Mouse (Mus musculus) natural killer cell, adult 2 months (primary cell): ENCODE results near the gene Stard13.

Experiments
- DNase-seq, 2 experiments: peaks; one replicate each; pipeline ENCODE4 v3.0.0; 2022; ENCODE audit warnings: low spot score in 2 of 2

Stard13 gene

DNA sequence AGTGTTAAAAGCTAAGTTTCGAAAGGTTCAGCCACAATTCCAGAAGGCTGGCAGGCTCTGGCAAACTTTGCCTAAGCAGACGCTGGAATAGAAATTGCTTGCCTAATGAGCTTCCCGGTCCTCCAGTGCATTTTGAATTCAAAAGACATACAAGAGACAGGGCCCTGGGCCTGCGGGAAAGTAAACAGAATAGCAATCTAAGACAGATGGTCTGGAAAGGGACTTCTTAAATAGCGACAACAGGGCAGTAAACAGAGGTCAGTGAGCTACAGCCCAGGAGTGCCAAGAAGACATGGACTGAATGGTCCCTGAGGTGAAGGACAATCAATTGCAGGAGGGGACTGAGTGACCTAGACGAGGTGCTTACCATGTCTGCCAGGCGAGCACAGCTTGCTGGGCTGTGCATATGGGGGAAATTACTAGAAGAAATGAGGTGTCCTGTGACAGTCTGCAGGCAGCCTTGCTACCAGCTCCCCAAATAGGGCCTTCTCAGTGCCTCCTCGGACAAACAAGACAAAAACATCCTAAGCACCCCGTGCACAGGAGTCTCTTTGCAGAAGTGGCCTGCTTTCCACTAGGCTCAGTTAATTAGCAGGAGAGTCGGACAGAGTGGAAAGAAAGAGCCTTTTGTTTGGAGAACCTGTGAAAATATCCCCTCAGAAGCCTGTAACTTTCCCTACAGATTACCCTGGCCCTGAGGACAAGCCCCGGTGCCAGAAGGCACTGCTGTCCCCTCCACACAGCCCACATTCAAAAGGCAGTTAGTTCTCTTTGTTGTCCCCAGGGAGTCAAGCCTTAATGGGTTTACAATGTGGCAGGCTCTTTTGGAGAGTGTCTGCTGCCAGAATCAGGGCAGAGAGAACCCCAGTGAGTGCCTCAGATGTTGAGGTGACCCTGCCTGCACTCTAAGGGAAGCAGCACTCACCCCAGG is 90.7 kb downstream of the Stard13 start:
- DNase-seq, result no peak

DNA sequence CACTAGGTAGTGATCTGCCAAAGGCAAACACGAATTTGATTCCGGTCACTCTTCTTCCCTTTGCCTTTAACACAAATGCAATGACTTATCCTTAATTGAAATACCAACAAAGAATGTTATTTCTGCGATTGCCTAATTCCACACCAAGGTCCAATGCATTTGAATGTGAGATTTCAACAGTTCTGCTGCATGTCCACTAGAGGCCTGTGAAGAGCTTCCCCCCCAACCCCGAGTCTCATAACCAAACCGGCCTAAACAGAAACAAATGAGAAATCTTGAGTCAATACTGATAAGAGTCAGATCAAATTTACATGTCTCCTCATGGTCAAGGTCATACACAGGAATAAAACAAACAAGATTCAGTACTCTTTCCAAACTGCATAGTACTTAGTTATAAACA is 91.4 kb downstream of the Stard13 start:
- no peak for DNase-seq

DNA sequence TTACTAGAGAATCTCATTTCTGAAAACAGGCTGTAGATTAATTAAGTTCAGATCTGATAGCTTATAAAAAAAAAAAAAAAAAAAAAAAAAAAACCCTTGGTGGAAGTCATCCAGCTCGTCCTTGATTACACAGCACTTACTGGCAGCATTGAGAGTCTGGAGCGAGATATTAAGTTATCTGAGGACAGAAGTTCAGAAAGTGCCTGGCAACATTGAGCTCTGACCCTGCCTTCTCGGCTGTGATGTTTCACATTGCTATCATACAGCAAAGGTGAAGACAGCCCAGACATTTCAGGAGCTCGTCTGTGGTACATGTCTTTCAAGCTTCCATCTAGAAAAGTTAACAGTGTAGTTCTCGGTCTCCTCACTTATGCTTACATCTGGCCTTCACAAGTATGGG is 95.7 kb downstream of the Stard13 start:
- DNase-seq, result no peak

DNA sequence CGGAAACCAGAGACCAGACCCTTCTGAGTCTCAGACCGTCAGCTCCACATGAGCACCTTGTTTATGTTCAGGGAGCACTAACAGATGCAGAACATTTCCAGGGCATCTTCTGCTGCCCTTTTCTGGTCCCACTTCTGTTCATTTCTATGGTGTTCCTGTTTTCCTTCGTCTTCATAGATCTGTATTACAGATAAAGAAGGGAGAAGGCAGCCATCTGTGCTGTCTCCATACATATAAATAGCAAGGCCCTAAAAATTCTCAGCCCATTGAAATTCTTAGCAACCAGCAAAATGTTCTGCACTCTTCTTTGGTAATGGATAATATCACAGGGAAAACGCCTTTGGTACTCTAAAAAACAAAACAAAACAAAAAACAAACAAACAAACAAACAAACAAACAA is 96.3 kb downstream of the Stard13 start:
- no peak for DNase-seq

DNA sequence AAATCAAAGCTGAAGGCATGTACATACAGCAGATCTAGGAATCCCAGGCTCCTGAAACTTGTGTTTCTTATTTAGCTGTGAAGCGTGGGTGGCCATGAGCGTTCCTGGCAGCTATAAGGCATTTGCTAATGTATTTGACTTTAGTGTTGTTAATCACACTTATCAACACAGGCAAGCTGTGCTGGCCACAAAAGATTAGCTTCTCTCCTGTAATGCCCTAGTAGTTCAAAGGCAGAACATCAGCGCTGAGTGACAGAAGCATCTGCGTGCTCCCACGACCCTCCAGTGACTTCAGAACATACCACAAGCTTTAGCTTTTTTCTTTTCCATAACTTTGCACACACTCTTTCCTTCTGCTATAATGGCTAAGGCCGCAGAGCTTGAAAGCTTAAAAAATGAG is 97.7 kb downstream of the Stard13 start:
- DNase-seq, result no peak

DNA sequence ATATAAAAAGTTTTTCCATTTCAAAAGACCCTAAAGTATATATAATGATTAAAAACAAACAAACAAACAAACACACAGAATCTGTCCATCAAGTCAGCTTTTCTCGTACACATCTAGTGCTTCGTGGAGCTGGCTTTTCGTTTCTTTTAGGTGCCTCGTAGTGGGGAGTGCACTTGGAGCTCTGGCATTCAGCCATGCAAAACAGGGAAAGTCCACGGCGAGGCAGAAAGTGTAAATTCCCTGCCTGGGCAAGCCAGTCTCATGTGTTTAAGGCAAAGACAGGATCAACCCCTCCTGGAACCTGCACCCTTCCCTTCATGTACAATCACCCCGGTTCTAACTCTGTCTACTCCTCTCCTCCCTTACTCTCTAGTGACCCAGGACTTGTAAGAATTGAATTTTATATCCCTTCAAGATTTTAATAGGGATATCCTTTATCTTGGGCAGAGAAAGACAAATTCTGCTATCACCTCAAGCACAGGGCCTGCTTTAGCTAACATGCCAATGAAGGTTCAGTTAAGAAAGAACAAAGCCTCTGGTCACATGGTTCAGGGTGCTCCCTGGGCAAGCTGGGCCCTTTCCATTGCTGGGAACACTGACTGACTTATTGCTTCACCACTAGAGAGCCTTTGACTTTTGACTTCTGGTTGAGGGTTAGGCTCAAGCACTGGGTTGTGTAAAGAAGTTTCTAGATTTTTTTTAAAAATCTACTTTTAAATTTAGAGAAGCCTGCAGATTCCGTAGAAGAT is 98.4 kb downstream of the Stard13 start:
- DNase-seq, result no peak

DNA sequence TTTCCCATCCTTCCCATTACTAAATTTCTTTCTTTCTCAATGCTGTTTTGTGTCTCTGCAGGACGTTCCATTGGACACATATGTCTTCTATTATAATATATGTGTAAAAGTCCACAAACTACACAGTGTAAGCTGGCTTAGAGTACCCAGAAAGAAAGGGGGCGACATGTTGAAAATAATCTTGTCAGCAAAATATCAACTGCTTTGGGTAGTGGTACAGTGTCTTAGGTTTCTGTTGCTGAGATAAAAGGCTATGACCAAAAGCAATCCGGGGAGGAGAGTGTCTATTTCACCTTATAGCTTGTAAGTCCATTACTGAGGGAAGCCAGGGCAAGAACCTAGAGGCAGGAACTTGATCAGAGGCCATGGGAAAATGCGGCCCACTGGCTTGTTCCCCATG is 99.4 kb downstream of the Stard13 start:
- no peak for DNase-seq

DNA sequence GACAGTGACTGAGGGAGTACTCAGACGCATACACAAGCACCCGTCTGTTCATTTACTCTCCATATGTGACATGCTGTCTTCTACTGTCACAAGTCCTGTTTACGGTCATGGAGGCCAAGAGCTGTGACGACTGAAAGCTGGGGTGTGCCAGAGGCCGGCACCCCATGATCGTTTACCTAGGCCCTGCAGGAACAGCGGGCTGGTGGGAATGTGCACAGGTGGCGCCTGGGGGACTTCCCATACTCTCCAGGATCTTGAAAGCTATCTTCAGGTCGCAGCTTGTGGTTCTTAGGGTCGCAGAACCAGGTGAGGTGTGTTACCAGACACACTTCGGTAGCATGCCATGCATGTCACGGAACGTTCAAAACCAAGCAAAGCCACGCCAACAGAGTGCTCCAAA is 99.9 kb downstream of the Stard13 start:
- DNase-seq, result no peak

DNA sequence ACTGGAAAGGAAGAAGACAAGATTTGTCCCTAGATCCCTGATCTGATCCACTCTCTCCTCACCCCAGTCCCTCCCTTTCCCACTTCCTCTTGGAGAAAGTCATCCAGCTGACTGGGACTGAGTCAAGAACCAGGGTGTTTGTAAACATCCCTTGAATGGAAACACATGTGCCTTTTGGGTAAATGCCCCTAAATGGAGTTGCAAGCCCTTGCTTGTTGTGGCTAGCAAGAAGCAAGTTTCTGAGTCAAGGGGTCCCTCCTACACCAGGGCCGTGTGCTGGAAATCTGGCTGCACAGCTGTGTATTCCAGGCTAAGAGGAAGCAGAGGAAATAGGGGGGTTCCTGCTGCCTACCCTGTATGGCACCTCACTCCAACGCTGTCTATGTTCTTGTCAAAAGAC is 103.9 kb downstream of the Stard13 start:
- no peak for DNase-seq

DNA sequence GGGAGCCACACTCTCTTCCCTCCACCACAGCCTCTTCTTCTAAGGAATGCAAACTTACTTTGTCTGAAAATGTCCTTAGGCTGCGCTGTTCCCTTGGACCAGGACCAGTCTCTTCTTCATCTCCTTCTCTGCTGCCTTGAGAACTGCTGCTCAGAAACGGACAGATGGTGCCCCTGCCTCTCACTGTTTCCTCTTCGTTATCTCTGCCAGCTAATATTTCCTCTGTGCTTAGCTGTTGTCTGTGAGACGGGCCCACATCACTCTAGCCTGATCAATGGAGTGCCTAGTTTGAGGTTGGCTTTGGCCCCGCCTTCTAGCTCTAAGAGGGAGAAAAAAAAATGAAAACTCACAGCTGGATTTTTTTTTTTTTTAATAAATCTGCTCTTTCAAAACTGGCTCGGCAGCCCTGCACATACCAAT is 106.3 kb downstream of the Stard13 start:
- DNase-seq, result no peak

DNA sequence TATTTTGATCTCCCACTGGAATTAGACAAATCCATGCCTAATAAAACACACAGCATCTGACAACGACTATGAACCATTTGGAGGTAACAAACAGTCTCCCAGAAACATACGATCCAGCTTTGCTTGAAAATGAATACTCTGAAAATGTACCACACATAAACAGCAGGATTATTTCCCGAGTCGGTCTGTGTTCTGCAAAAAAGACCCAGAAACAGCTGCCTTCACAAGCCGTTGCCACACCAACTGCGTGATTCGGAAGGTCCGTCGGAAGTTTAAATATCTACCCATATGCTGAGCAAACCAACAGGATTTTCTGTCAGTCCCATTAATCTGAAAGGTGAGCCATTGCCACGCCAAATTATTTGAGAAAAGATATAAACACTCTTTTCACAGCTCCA is 107.0 kb downstream of the Stard13 start:
- DNase-seq, result no peak

DNA sequence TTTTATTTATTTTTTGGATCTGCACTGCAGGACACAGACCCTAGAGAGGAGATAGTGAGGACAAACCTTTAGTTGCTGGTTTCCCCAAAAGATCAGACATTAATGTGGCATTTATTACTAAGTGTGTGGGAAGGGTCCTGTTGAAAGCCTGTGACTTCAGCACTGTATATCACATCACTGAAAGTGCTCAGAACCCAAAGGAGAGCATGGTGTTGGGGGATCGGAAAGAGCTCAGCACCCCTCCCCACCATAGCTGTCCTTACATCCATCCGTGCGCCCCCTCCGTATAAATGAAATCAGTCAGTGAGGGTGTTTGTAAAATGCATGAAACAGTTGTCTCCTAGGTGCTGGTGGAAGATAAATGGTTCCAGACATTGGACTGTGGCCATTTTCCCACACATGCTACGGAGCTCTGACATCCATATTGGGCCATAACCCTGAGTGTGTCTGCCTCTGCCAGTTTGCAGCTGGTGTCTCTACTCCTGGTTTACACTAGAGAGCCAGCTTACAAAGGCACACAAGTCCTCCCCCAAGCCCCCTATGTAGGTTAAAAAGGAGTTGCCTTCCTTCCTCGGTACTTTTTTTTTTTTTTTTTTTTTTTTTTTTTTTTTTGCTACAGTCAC is 107.5 kb downstream of the Stard13 start:
- no peak for DNase-seq

DNA sequence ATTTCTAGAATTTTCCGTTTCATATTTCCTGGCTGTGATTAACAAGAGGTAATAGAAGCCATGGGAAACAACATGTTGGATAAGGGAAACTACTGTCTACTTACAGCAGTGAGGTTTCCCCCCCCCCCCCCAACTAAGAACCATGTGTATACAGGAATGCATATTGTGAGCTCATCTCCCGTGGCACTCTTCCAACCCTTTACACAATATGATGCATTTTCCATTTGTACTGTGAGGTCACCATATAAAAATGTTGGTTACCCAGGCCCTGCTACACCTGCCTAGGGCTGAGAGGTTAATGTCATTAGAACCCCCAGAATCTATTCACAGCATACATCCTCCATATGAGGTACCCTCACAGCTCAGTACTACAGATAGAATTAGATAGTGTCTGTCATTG is 115.8 kb downstream of the Stard13 start:
- DNase-seq, result no peak

DNA sequence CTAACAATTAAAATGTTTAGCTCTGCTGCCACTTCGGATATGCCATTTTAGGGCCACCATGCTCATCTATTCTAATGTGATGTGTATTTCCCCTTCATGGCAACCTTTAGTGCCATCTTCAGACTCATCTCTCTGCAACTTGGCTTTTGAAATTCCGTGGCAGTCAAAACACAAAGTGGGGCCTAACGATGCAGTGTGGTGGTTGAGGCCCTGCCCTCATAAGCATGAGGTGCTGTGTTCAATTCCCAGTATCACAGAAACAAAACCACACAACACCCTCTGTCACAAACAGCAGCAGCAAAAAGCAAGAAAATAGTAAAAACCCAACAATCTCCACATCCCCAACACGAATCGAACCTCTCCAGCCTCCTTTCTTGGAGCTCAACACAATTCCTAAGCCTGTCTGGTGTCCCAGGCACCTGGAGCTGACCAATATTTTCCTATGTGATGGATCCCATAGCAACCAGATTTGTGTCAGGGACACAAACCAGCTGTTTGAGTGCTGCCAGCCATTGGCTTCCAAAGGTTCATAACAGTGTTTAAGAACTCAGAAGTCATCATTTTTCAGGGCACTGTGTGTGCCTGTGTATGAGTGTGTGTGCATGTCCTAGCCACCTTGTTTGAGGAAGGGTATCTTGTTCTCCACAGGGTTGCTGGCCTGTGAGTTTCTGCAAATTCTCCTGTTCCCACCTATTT is 117.3 kb downstream of the Stard13 start:
- no peak for DNase-seq

DNA sequence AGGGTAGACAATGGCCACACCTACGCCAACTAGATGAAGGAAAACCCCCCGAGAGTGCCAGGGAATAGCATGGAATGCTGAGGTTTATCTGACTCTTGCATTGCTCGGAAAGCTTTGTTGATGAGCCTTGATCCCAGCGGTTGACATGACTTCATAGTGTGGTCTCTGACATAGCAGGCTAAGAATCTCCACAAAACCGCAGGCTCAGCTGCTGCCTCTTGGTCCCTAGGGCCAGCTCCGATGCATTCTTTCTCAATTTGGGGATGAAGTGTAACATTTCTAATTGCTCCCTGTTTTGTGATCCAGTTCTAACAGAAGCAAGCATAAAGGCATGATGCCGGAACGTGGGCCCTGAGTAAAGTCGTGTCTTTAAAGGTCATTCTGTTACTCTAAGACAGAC is 120.9 kb downstream of the Stard13 start:
- no peak for DNase-seq

DNA sequence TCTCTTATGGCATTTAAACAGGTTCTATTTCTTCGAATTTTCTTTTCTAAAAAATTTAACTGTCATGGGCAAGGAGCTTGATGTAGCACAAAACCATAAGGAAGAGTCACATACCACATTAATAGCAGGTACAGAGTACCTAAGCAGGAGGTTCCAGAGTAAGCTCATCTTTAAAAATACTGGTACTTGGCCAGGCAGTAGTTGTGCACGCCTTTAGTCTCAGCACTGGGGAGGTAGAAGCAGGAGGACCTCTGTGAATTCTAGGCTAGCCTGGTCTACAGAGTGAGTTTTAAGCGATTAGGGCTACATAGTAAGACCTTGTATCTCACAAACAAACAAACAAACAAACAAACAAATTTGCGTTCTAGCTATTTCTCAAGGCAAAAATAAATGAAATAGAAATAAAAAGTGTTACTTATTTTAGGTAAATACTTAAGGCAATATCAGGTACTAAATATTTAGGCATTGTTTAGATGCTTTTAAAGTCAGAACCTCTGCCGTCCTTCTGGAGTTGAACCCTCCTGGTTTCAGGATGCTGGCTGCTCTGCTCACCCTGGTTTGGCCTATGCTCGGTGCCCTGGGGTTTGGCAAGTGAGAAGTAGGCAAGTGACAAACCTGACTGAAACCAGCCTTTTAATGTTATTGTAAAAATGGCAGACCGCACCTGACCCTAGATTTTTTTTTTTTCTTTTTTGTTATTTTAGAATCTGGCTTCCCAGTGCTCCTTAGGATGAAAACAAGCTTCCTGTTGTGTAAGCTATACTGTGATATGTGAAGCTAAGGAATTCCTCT is 122.4 kb downstream of the Stard13 start:
- no peak for DNase-seq

DNA sequence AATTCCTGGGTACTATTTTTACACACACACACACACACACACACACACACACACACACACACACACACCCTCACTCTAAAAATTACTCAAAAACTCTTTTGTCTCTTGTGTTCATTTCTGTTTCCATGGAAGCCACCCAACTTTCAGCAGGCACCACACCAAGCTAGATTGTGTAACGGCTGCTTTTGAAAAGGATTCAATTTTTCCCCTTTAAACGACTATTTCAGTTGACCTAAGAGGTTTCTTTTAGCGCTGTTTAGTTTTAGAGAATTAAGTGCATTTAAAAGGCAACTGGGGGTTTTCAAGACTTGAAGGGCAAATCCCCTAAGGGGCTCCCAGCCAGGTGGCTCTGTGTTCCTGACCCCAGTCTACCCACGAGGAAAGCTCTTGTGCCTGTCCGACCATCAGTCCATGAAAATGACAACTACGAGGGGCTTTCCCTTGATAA is 123.2 kb downstream of the Stard13 start:
- no peak for DNase-seq

DNA sequence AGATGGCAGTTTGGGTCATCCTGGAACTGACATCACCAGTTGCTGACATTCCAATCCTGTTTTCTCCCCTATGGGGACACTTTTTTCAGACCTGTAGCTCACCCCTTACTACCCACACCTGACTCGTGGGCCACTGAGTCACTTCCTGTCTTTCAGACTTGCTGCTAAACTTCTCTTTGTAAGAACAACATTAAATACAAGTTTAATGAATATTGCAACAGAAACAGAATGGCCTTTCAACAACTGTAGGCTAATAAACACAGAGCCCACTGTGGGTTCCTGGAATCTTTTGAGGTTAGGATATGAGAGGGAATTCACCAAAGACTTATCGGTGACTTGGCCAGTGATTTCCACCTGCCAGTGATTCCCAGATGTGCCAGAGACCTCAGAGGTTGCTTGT is 123.8 kb downstream of the Stard13 start:
- DNase-seq, result no peak

DNA sequence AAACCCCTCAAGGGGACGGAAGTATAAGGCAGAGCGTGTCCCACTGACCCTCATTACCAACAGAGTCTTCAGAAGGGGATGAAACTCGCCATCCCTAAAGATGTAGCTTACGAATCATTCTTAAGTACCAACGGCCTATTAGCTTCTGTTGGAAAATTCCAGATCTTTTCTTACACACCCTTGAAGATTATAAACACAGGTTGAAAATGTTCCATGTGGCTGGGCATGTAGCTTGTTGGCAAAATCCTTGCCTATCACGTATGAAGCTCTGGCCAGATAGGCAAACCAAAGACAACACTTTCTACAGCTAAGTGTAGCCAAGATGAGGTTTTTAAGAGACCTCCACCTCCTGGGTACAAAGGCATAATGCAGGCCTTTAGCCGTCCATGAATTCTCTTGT is 124.7 kb downstream of the Stard13 start:
- DNase-seq, result no peak

DNA sequence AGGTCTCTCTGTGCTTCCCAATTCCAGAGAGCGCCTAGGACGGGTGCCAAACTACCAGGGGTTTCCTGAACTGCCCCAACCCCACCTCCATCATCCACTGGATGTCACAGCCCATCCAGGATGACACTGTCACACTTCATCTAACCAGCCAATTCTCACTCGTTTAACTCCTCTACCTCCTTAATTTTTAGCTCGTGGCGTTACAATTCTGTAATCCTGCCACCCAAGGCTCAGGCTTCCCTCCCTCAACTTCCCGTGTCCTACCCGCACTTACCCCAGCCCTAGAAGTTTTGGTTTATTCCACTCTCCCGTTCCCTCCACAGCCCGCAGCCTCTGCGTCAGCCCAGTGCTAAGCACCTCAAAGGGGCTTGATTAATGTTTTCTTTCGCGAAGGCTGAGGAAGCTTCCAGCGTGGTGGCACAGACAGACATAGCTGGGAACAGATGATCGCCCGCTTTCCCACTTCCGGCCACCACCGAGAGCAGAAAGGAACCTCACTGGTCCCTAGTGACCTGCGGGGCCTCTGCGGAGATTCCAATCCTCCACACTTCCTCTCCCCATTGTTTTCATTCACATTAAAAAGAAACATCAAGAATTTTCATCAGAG is 125.2 kb downstream of the Stard13 start:
- DNase-seq, result no peak

DNA sequence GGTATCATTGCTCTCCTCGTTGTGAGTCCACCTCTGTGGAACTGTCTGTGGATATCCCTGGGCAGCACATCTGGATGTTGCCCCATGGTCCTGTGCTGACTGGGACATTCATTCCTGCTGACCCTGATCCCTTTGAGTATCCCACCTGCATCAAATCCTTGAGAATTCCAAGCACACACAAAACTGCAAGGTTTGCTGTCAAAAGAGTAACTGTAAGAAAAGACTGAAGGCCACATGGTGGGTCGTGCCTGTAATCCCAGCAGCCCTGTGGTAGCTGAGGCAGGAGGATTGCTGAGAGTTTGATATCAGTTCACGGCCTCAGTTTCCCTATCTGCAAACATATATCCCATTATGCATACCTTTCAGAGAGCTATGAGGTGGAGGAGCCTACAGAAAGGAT is 126.8 kb downstream of the Stard13 start:
- no peak for DNase-seq
